Mouse (Mus musculus) kidney, embryonic 16.5 days (tissue): ENCODE data around the gene 6030458C11Rik. TPM values are rescaled to one million over a fixed set of nuclear protein-coding genes. Genes with fewer than 3 reads are reported as not detected.

Experiments
- ATAC-seq: fragments of 200-750 bp; cut with Nextera tagmentation; 2 replicates; pipeline ENCODE4 v1.8.0; 2017; ENCODE audit warnings: moderate TSS enrichment; ENCODE audit not compliant: low FRiP score, low TSS enrichment
- H3K27ac ChIP-seq: fragments of 300-500 bp; sonication (generic); 2 replicates; pipeline ENCODE4 v1.5.1; 2014; ENCODE audit warnings: low read length
- H3K27me3 ChIP-seq: fragments of 300-500 bp; sonication (generic); 2 replicates; pipeline ENCODE4 v1.6.1; 2014; ENCODE audit warnings: low read length, control low read depth, mixed read lengths; ENCODE audit not compliant: insufficient read depth
- H3K36me3 ChIP-seq: fragments of 300-500 bp; sonication (generic); 2 replicates; pipeline ENCODE4 v1.6.1; 2014; ENCODE audit warnings: low read length, control low read depth, mixed read lengths; ENCODE audit not compliant: insufficient read depth
- H3K4me1 ChIP-seq: fragments of 300-500 bp; sonication (generic); 2 replicates; pipeline ENCODE4 v1.6.1; 2014; ENCODE audit warnings: low read length, control low read depth, mixed read lengths; ENCODE audit not compliant: insufficient read depth
- H3K4me2 ChIP-seq: fragments of 300-500 bp; sonication (generic); replicated peaks from 2 replicates; pipeline ENCODE4 v1.6.1; 2014; ENCODE audit warnings: low read depth, low read length
- H3K4me3 ChIP-seq: fragments of 300-500 bp; sonication (generic); 2 replicates; pipeline ENCODE4 v1.5.1; 2014; ENCODE audit warnings: mild to moderate bottlenecking, low read length
- H3K9ac ChIP-seq: fragments of 300-500 bp; sonication (generic); replicated peaks from 2 replicates; pipeline ENCODE4 v1.6.1; 2014; ENCODE audit warnings: low read length
- H3K9me3 ChIP-seq: fragments of 300-500 bp; sonication (generic); 2 replicates; pipeline ENCODE4 v1.6.1; 2016; ENCODE audit warnings: low read length, control low read depth
- WGBS: fragments of 180-500 bp; shearing (Covaris S2); extraction: QIAGEN DNeasy Blood & Tissue Kit; methylation state at CpG from one replicate; pipeline ENCODE4 v1.1.7; 2014; 5-methylcytosine and 5-hydroxymethylcytosine counted together
- microRNA-seq: library from miRNA; unstranded; fragments of <30 nt; microRNA quantifications from one replicate; pipeline ENCODE4, GENCODE M21; 2016
- polyA plus RNA-seq: library from polyadenylated mRNA; unstranded; fragments of >200 nt; fragmentation: Nextera tagmentation; extraction: Ambion mirVana; gene quantifications from 2 replicates; pipeline ENCODE4 v1.2.1, GENCODE M21; 2015

The 6030458C11Rik gene
- polyA plus RNA-seq, 1 experiment from 2014 or later: 29.1 TPM

DNA sequence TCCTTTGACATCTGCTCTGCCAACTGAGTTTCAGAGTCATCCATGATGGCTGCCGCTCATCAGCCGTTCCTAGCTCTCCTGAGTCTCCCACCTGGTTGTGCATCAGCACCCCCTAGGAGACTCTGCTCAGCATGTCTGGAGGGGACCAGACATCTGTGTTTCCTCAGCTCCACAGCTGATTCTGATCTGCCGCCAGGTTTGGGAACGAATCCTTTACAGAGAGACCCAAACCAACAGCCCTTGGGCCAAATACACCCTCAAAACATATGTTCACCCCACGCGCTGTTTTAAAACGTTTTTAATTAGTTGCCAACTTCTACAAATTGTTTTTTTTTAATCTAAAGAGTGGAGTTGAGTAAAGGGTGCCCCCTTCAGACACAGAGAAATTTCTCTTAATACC is 53.5 kb downstream of the 6030458C11Rik start:
- Histone ChIP-seq H3K9ac (no peak overlapping the region), H3K36me3 (no peaks in the 10 kb centered on the region), H3K4me2 (no peak overlapping the region), H3K4me1 (no peaks in the 10 kb centered on the region), H3K4me3 (no peak overlapping the region), H3K27ac (no peak overlapping the region), H3K9me3 (no peaks in the 10 kb centered on the region; the same call in 1 of the 2 replicates), H3K27me3 (no peaks in the 10 kb centered on the region)
- no peak for ATAC-seq
- 74% methylated on average over 7 of the region's 7 CpGs for WGBS

DNA sequence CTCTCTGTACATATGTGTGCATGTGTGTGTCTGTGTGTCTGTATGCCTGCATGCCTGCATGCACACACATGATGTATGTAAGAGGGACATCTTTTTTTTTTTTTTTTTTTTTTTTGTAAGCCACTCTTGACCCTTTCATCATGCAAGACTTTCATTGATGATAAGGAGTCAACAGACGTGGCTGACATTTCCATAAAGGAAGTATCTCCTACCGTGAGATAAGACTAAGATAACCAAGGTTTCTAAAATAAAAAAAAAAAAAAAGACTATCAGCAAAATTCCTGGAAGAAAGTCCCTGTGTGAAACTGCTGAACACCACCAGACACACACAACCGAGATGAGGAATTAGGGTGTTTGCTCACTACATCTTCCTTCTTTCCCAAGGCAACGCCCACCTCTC is 57.6 kb downstream of the 6030458C11Rik start:
- Histone ChIP-seq H3K27me3 (no peaks in the 10 kb centered on the region), H3K4me3 (no peak overlapping the region), H3K4me1 (peaks cover 9% of the 10 kb centered on the region; the same call in 1 of the 2 replicates), H3K27ac (no peak overlapping the region), H3K9ac (no peak overlapping the region), H3K4me2 (no peak overlapping the region), H3K36me3 (no peaks in the 10 kb centered on the region), H3K9me3 (no peaks in the 10 kb centered on the region; the same call in 1 of the 2 replicates)
- ATAC-seq: no peak
- 74% methylated on average over 4 of the region's 4 CpGs for WGBS

- Histone ChIP-seq H3K9me3 (no peaks in the 10 kb centered on the region), H3K36me3 (no peaks in the 10 kb centered on the region), H3K4me3 (no peak overlapping the region), H3K9ac (no peak overlapping the region), H3K27ac (no peak overlapping the region), H3K27me3 (no peaks in the 10 kb centered on the region), H3K4me2 (no peak overlapping the region), H3K4me1 (peaks cover 9% of the 10 kb centered on the region; the same call in 1 of the 2 replicates)
- ATAC-seq: peak; percentile 25; the same call in 1 of the 2 replicates
- WGBS: 37% methylated on average over 10 of the region's 10 CpGs
These were observed 61.3 kb downstream of the 6030458C11Rik start for GRCm38 (mm10) chr15:12763147-12763546.

DNA sequence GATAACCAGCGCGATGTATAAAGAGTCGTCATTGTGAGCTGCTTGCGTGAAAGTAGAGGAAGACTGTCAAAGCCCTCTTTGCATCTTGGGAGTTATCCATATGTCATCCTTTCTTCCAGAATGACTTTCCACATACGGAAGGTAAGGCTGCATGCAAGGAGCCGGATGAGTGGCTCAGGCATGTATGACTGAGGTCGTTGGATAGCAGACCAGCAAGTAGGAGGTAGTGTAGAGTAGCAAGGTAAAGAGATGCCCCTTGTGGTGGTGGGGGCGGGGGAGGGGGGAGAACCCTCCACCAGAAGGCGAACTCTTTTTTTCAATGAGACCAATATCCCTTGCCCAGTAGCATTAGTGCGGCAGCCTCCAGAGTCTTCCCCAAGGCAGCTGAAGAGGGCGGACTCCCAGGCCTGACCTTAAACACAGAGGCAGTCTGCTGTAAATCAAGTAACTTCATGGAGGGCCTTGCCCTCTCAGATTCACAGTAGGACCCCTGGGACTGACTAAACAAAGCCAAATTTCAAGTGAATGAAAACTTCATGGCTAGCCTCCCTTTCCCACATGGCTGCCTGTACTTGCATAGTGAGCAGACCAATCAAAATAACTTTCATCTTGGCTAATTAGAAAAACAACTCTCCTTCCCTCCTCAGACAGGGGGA is 62.1 kb downstream of the 6030458C11Rik start:
- no peaks in the 10 kb centered on the region for H3K9me3 ChIP-seq
- H3K9ac ChIP-seq: no peak overlapping the region
- no peak overlapping the region for H3K4me3 ChIP-seq
- WGBS: 54% methylated on average over 11 of the region's 11 CpGs
- H3K27ac ChIP-seq: no peak overlapping the region
- peak; percentile 82 for ATAC-seq
- H3K4me1 ChIP-seq: peaks cover 9% of the 10 kb centered on the region; the same call in 1 of the 2 replicates
- no peak overlapping the region for H3K4me2 ChIP-seq
- no peaks in the 10 kb centered on the region for H3K36me3 ChIP-seq
- H3K27me3 ChIP-seq: no peaks in the 10 kb centered on the region

DNA sequence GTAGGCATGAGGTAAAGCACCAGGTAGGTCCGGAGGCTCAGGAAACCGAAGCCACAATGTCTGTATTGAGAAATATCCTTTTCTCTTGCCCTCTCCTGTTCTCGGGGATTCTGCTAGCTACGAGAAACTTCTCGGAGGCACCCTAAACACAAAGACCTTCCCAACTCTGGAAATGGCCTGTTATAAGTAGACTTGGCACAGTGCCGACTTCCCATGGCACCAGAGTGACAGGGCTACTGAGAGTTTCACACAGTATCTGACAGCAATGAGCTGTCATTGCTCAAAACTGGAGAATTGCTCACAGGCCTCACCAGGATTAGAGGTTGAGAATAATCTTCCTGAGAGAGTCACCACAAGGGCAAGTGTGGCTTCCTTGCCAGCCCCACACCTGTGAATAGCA is 63.7 kb downstream of the 6030458C11Rik start:
- no peak for ATAC-seq
- H3K27ac ChIP-seq: no peak overlapping the region
- no peaks in the 10 kb centered on the region for H3K36me3 ChIP-seq
- no peak overlapping the region for H3K4me3 ChIP-seq
- no peaks in the 10 kb centered on the region for H3K27me3 ChIP-seq
- 92% methylated on average over 6 of the region's 6 CpGs for WGBS
- no peaks in the 10 kb centered on the region for H3K9me3 ChIP-seq
- no peak overlapping the region for H3K4me2 ChIP-seq
- no peak overlapping the region for H3K9ac ChIP-seq
- peaks cover 9% of the 10 kb centered on the region; the same call in 1 of the 2 replicates for H3K4me1 ChIP-seq

GRCm38 (mm10) chr15:12758461-12758860 is 66.0 kb downstream of the 6030458C11Rik start:
- Histone ChIP-seq H3K27me3 (no peaks in the 10 kb centered on the region), H3K4me3 (no peak overlapping the region), H3K27ac (no peak overlapping the region), H3K4me1 (peaks cover 7% of the 10 kb centered on the region; the same call in 1 of the 2 replicates), H3K9me3 (no peaks in the 10 kb centered on the region), H3K36me3 (no peaks in the 10 kb centered on the region), H3K9ac (no peak overlapping the region), H3K4me2 (no peak overlapping the region)
- 53% methylated on average over 5 of the region's 5 CpGs for WGBS
- no peak for ATAC-seq

Small RNA genes within 50 kb of the gene (microRNA-seq; reads per million reads assigned to microRNA genes)
- gene Gm47288: not detected

Other genes with a start within 250 kb of the 6030458C11Rik start
- gene Pdzd2, start 84.7 kb downstream of the 6030458C11Rik start, polyA plus RNA-seq: 29.0 and 35.6 TPM in 2 replicates
- 40.5 and 48.0 TPM in 2 replicates for gene Drosha, start 166 bp upstream of the 6030458C11Rik start, polyA plus RNA-seq